Mouse (Mus musculus): ENCODE measurements at regions not wholly inside any gene's neighbourhood (a gene's known extent, or its start where the extent isn't known, plus 50 kb on each side); places are given as distances from the start of the nearest gene placed in this dataset.
A peak's percentile ranks its signal among the peaks of the same experiment; 100 is the strongest.

DNA sequence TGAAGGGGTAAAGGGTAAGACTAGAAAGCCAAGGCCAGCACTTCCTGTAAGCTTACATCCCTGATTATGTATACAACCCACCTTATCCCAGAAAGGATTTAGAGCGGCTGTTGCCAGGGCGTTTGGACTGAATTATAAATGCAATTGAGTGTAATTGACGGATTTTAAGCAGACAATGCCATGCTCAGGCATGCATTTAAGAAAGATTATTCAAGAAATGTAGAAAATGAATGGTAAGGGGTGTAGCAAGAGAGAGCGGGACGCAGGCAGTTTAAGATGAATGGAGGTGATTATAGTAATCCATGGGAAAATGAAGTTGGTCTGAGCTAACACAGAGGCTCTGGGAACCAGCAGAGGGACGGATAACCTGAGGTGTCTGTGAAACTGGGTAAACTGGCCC, 229.2 kb upstream of the Sox9 start:
- no peak for DNase-seq (ENCODE audit: extremely low spot score, low spot score)

DNA sequence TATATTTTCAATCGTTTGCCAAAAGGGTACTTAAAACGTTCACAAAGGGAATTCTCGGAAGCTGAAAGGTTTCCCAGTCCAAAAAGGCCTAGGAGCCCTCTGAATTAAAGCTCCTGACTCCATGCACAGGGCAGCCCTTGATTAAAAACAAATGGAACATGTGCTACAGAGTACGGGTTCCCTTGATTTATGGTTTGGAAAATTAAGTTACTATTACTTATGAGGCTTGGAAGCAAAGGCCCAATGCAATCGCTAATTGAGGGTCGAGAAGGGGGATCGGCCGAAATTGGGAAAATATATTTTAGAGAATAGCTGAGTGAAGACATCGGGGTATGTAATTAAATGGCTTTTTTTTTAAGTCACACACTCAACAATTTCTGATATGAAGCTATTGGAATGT, 219.0 kb upstream of the Sox9 start:
- DNase-seq (ENCODE audit: extremely low spot score, low spot score) = no peak

DNA sequence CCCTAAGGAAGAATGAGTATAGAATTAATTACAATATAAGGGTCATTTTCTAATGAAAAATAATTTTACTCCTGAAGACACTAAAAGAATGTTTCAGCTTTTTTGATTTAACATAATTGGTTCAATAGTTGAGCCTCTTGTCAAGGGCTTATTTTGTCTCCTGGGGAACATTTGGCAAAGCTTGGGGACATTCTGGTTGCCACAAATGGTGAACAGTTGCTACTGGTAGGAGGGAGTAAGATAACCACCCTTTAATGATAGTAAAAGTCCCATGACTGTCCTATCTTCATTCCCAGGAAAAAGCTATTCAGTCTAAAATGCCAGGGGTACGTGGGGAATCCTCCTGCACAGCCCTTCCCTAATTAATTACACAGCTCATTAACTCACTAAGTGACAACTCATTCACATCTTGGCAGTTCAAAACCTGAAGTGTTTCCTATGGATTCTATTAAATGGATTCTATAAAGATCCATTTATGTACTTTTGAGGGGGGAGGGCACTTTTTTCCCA, 217.3 kb upstream of the Sox9 start:
- no peak for DNase-seq (ENCODE audit: extremely low spot score, low spot score)

DNA sequence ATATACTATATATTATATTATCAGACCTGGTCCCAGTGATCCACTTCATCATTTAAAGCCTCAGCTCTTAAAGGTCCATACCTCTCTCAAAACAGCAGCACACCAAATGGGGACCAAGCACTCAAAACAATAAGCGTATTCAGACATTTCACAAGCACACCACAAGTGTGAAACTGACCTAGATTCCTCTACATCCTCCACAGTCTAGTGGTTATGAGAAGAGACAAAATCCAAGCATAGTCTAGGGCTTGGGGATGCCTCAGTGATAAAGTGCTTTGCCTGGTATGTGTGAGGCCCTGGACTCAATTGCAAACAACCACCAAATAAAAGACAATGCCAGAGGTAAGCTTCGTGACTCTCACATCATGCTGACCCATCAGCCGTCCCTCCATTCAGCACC, 216.0 kb upstream of the Sox9 start:
- no peak for DNase-seq (ENCODE audit: extremely low spot score, low spot score)

DNA sequence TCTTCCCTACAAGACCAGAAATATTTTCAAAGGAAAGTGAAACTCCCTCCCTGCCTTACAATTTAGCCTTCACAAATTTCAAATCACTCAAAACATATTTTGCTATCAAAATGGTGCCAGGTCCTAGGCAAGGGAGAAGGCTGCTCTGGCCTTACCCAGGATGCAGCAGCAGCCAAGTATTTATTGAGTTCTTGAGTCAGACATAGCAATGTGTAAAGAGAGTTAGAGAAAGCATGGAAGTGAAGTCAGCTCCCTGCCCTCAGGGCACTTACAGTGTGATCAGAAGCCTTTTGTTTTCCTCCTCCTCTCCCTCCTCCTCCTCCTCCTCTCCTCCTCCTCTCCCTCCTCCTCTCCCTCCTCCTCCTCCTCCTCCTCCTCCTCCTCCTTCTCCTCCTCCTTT, 194.6 kb upstream of the Sox9 start:
- no peak for DNase-seq (ENCODE audit: extremely low spot score, low spot score)

DNA sequence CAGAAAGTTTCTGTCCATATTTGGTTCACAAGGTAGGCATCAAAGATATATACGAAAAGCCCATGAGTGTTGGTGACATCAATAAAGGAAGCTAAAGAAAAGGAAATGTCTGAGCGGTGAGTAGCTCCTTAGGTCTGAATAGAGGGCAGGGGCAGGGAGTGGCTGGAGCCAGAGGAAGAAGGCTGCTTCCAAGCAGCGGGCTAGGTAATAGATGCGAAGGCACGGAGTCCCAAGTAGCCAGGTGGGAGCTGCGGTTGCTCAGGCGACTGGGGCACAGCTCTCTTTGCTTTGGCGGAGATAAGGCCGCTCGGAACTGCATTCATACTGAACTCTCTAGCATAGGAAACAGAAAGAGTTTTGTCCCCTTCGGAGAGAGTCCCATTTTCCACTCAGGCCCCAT, 193.9 kb upstream of the Sox9 start:
- no peak for DNase-seq (ENCODE audit: extremely low spot score, low spot score)

DNA sequence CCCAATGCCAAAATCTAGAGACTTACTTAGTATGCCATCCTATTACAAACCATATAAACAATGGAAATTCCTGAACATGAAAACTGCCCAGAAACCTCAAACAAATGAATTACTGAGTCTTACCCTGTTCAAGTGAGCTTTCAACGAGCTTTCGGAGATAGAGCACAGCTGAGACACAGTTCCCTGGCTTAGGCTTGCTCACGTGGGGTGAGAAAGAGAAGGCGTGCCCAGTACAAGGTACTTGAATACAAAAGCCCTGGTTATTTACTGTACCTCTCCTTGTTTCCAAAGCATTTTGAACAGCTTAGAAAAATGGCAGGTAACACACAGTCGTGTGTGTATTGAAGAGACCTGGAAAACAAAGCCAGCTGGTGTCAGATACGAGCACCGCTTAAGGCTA, 191.8 kb upstream of the Sox9 start:
- no peak for DNase-seq (ENCODE audit: extremely low spot score, low spot score)

DNA sequence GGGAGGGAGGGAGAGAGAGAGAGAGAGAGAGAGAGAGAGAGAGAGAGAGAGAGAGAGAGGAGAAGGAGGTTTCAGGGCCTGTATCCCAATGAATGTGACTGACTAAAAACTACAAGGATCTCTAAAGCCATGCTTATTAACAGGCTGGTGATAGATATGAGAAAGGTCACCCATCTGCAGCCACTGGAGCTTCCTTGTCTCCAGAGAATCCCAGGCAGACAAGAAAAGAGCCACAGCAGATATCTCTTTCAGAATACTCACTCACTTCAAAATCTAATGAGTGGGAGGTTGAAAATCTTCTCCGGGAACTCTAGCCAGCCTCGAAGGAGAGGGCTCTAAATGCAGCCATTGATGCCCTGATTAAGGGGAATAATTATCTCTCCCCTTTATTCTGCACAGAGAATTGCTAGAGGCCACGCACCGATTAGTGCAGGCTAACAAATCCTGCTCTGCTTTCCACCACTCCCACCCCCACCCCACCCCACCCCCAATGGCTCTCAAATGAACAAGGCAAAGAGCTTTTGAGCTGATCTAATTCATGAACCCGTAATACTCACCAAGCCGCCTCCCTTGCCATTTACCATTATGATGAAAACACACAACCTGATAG, 189.5 kb upstream of the Sox9 start:
- no peak for DNase-seq (ENCODE audit: extremely low spot score, low spot score)

DNA sequence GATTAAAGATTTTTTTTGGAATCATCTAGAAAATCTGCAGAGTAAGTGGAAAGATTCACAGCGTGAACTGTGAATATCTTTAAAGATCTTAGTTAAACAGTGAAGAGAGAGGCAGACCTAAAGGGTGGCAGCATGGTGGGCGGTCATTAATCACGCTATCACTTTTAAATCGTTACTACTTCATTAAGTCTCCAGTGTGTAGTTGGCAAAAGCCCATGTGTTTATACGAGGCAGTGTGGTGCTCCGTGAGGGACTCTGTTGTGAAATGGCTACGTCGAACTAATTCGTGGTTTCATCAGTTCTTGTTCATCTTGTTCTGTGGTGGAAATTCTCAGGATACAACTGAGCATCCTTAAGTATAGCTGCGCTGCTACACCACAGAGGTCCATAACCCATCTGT, 188.2 kb upstream of the Sox9 start:
- DNase-seq (ENCODE audit: extremely low spot score, low spot score) = no peak

DNA sequence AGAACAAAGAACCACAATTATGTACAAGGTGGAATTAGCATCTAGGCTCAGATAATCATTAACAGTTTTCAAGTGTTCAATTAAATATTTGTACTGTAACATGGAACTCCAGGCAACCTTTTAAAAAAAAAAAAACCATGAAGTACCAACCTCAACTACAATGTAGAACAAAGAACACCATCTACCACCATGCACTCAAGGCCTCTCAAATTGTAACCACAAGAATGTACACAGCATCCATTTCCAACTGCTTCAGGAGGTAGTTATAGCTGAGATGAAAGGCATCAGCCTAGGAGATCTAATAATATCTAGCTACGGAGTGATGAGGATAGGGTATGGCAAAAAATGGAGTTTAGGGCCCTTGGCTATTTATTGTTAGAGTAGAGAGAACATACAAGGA, 174.7 kb upstream of the Sox9 start:
- no peak for DNase-seq (ENCODE audit: extremely low spot score, low spot score)

DNA sequence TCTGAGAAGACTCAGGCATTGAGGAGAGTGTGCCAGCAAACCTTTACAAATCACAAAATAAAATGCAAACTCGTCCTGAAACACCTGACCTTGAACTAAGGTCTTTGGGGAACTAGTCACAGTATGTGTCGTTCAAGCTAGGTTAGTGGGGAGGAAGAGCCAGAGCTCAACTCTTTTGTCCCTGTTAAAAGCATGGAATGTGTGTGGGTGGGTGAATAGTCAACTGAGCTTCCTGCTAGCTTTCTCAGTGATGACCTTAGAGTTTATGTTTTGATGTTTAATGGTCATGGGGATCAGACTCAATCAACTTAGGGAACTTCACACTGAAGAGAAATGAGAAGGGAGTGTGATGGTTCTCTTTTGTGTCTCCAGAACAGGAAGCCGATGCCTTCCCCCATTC, 172.7 kb upstream of the Sox9 start:
- DNase-seq (ENCODE audit: extremely low spot score, low spot score) = no peak

DNA sequence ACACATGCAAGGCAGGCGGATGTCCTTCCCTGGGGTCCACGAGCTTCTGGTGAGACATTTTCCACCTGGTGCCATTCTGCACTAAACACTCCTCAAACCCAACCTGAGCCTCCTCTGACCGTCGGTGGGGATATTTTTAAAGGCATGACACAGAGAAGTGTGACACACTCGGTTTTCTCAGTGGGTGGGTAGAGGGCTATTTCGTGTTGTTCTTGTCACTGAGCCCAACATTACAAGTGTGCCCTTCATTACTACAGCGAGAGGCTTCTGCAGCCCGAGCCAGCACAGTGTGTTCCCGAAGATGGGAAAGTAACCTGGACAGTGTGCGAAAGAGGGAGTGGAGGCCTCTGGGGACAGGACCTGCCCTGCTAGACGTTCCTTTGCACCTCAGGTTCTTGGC, 171.0 kb upstream of the Sox9 start:
- no peak for DNase-seq (ENCODE audit: extremely low spot score, low spot score)

DNA sequence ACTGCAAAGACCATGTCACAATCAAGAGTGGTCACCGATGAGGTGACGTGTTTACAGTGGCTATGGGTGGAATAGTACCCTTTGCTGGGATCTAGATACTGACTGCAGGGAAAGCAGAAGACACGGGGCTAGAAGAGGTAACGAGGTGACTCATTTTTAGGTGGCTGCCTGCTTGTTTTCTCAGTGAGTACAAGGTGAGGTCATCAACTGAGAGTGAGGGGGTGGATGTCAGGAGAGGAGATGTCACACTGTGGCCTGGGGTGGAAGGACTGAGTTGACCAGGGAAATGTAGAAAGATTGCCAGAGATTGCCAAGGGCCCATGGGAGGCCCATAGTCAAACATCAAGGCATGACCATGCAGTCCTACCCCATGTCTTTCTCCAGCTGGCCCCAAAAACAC, 166.4 kb upstream of the Sox9 start:
- no peak for DNase-seq (ENCODE audit: extremely low spot score, low spot score)

DNA sequence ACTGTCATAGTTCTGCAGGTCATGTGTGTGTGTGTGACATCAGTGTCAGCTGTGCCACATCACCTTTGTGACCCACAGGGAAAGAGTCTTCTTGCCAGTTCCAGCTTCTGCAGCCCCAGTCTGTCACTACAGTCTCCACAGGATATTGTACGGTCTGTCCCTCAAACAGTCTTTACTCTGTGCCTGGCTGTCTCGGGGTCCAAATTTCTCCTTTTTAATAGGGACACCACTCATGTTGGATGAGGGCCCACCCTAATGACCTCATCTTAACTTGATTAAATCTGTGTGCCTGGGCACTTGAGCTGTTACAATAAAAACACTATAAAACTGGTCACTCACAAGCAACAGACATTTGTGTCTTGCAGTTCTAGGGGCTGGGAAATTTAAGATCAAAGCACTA, 165.1 kb upstream of the Sox9 start:
- DNase-seq (ENCODE audit: extremely low spot score, low spot score) = no peak

DNA sequence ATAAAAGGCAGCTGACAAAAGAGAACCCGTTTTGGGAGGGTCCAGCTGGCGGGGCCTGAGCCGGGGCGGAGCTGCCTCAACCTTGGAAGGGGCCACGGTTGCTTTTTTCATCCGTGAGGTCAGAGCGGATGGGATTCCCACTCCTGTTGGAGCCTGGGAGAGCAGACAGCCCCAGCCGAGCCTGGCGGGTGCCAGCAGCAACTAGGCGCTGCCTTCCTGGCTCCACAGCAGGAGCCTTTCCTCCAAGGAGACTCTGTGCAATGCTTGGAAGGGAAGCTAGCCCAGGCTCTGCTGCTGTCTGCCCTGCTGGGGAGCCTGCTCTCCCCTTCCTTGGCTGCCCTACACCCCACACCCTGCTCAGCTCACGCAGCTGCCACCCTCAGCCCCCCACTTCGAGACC, 161.1 kb upstream of the Sox9 start:
- DNase-seq (ENCODE audit: extremely low spot score, low spot score) = peak; percentile 32

DNA sequence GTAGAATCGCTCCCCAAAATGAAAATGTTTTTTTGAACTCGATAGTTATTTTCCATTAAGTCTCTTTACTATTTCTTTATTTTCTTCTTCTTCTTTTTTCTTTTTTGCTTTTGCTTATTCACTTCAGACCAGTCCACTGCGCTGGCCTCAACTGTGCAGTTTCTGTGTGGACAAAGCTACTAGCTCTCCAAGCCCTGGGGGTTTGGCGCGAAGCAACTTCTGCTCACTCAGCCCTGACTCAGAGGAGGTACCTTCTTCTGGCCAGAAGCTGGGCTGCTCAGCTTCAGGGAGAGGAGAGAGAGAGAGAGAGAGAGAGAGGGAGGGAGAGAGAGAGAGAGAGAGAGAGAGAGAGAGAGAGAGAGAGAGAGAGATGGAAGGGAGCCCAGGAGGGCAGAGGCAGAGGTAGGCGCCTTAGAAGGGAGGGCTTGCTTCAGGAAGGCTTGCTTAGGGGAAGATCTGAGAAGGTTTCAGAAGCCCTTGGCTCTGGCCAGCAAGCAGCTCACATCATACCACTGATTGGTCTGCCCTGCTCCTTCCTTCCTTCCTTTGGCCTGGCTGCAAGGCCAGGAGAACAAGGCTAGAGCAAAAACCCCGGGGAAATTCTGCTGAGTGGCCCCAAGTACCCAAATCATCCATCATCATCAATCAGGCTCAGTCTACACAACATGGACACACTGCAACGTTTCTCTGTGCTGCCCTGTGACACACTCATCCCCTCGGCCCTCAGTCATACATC, 160.5 kb upstream of the Sox9 start:
- peak; percentile 27 for DNase-seq (ENCODE audit: extremely low spot score, low spot score)

DNA sequence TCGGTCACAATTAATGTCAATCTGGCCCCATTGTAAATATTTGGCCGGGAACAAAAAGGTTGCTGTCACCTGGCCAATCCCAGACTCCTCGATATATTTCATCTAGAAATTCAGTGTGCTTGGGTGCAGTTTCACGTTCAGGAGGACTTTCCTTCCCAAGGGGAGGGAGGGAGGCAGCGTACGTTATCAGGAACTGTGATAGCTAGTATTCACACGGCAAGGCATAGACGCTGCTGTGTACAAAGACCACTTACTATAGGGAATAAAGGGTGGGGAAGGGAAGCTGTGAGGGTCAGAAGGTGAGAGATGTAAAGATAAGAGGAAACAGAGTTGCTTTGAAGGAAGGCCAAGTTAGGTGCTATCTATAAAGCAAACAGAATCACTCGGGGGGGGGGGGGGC, 132.7 kb upstream of the Sox9 start:
- DNase-seq (ENCODE audit: extremely low spot score, low spot score) = no peak

DNA sequence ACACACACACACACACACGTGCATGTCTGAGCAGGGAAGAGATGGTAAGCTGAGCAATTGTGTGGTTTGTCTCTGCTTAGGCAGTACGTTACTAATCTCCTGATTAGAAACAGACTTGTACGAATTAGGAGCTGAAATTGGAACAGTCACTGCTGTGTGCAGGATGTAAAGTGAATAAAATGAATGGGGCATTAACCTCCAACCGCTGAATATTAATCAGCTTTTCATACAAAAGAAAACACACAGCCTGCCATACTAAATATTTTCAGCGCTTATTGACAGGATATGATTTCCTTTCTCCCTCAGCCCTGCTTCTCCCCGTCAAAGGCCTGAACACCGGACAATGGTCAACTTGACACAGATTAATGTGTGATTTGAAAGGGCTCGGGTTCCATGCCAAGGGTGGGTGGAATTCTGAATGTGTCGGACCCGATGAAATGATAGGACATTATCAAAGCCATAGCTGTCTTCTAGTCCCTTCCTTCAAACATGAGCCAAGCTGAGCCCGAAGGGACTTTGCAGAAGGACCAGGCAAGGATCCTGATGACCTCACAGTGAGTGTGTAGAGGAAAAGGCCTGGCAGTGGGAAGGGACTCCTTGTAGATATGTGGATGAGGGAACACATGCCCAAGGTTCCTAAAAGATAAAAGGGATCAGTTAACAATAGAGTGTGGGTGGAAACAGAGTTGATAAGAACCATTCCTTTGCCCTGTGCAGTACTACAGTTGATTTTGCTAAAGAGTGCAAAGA, 124.4 kb upstream of the Sox9 start:
- DNase-seq (ENCODE audit: extremely low spot score, low spot score) = no peak

DNA sequence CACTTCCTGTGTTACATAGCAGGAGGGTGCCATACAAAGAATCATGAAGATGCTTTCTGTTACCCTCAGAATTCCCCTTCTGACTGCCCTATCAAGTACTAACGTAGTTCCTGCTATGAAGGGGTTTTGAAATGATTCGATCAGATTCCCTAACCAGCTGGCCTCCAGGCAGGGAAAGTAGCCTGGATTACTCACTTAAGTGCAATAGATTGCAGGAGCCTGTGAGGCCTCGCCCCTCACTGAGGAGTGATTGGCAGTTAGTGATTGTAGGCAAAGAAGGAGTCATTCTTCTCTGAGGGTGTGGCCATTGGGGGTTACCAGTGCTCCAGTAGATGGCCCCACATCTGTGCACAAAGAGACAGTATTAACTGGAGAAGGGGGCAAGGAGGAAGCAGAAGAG, 122.1 kb upstream of the Sox9 start:
- no peak for DNase-seq (ENCODE audit: extremely low spot score, low spot score)

DNA sequence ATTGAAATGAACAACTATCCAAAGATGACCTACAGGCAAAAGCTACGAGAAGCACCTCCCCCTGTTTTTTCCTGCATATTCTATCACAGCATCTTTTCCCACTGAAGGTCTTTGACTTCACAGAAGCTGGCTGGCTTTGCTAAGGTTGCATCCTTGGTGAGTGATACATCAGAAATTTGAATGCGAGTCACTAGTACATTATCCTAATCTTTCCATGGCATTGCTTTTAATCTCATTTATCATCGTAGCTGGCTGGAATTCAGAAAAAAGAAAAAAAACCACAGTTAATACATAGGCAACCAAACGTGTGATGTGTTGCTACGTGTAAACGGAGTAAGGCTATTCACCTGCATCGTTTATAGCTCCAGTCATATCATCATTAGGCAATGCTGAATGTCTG, 120.6 kb upstream of the Sox9 start:
- no peak for DNase-seq (ENCODE audit: extremely low spot score, low spot score)

DNA sequence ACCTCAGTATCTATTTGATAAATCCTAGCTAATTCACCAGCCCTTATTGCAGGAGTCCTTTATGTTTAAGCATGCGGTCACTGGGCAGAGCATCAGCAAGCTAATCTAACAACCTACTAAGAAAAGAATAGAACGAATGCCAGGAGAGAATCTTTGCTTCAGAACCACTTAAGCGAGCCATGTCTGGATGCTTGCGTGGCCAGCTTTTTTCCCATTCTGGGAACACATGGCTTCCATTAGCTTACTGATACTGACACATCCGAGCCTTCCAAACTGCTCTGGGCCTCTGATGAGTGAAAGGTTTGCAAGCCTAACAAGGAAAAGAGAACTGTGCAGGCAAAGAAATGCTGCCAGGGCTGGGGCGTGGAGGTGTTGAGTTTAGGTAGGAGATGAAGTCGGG, 114.7 kb upstream of the Sox9 start:
- DNase-seq (ENCODE audit: extremely low spot score, low spot score) = no peak

DNA sequence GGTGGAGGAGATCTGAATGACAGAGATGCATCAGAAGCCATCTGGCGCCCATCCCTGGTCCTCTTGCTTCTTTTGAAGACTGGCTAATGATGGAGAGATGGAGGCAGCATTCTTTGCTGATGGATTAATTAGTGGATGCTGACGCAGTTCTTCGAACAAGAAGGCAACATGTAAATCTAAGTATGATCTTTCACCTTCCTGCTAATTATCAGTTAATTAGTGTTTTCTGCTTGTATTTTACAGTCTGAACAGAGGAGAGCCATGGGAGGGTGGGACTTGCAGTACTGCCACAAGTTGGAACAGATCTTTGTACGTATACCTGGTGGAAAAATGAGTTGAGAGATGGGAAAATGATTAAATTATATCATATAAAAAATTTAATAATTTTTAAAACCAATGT, 109.9 kb upstream of the Sox9 start:
- no peak for DNase-seq (ENCODE audit: extremely low spot score, low spot score)

DNA sequence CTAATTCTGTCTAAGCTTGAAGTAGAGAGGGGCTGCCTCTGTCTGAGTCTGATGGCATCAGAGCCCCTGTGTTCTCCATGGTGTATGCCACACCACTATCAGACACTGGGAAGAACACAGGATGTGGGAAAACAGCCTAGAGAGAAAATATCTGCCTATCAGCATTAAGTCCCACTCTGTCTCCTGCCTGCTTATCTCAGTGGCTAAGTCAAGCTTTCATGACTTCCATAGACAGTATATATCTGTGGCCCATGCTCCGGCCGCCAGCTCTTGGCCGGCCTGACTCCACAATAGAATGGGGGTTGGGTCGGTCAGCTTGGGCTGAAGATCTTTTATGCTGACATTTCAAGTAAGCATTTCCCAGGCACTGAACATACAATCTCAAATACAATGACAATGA, 92.0 kb upstream of the Sox9 start:
- no peak for DNase-seq (ENCODE audit: extremely low spot score, low spot score)
